Mouse (Mus musculus) heart, postnatal 10 days (tissue): ENCODE data around the gene Inpp5a. TPM values are rescaled to one million over a fixed set of nuclear protein-coding genes. Genes with fewer than 3 reads are reported as not detected.

ENCODE experiments used
- DNase-seq, 2 experiments: peaks; one replicate each; pipeline ENCODE4 v3.0.0; 2021
- intact Hi-C: fragments of 180-260 bp; cut with DNase I; formaldehyde crosslinking; loops from one replicate; pipeline ENCODE4 v1.15.1; 2025
- total RNA-seq, 2 experiments: library from RNA; stranded (reverse); gene quantifications; 2 replicates each; pipeline ENCODE4 v1.2.3; 2021

Gene Inpp5a
- total RNA-seq, 2 experiments from 2014 or later, result 185 to 197 TPM

- DNase-seq, result no peak
- intact Hi-C loops, result no loop called here
These were observed 127.7 kb downstream of the Inpp5a start for GRCm38 (mm10) chr7:139516661-139517016.

- DNase-seq, result no peak
- intact Hi-C loops, result no loop called here
These were observed 129.4 kb downstream of the Inpp5a start for GRCm38 (mm10) chr7:139518352-139518751.

GRCm38 (mm10) chr7:139528309-139529076 lies 139.6 kb downstream of the Inpp5a start:
- intact Hi-C loops, result no loop called here
- DNase-seq, result no peak

- no peak for DNase-seq
These were observed 140.3 kb downstream of the Inpp5a start for GRCm38 (mm10) chr7:139529208-139529607.

GRCm38 (mm10) chr7:139530591-139531427 lies 141.9 kb downstream of the Inpp5a start:
- intact Hi-C loops, result no loop called here
- no peak for DNase-seq

More at GRCm38 (mm10) chr7:139529208-139529607, 140.3 kb downstream of the Inpp5a start:
- intact Hi-C loops, result no loop called here

- DNase-seq, result no peak
- intact Hi-C loops, result no loop called here
These were observed 142.5 kb downstream of the Inpp5a start for GRCm38 (mm10) chr7:139531428-139531801.

- DNase-seq, result peak; percentile 82 to 88
- intact Hi-C loops, result no loop called here
These were observed 147.4 kb downstream of the Inpp5a start for GRCm38 (mm10) chr7:139536331-139536730.

GRCm38 (mm10) chr7:139536831-139537230 lies 147.9 kb downstream of the Inpp5a start:
- DNase-seq, result no peak
- intact Hi-C loops, result no loop called here

- intact Hi-C loops, result no loop called here
- DNase-seq, result no peak
These were observed 148.9 kb downstream of the Inpp5a start for GRCm38 (mm10) chr7:139537831-139538230.

GRCm38 (mm10) chr7:139538541-139538940 lies 149.6 kb downstream of the Inpp5a start:
- intact Hi-C loops, result no loop called here
- DNase-seq, result peak; percentile 58 to 76

GRCm38 (mm10) chr7:139540601-139541000 lies 151.7 kb downstream of the Inpp5a start:
- DNase-seq, result no peak
- intact Hi-C loops, result no loop called here

- intact Hi-C loops, result no loop called here
- DNase-seq, result peak in 1 of 2 experiments; percentile 17
These were observed 152.5 kb downstream of the Inpp5a start for GRCm38 (mm10) chr7:139541422-139541821.

GRCm38 (mm10) chr7:139544706-139545625 lies 156.1 kb downstream of the Inpp5a start:
- intact Hi-C loops, result no loop called here
- peak in 1 of 2 experiments; percentile 13 for DNase-seq

GRCm38 (mm10) chr7:139547325-139547724 lies 158.4 kb downstream of the Inpp5a start:
- intact Hi-C loops, result no loop called here
- DNase-seq, result no peak

- intact Hi-C loops, result loop anchor here (10.0 kb wide), 1 partner anchor 65 kb away; no protein-coding TSS in a partner anchor
- no peak for DNase-seq
These were observed 161.3 kb downstream of the Inpp5a start for GRCm38 (mm10) chr7:139550086-139550783.

GRCm38 (mm10) chr7:139551519-139551918 lies 162.6 kb downstream of the Inpp5a start:
- intact Hi-C loops, result loop anchor here (10.0 kb wide), 1 partner anchor 63 kb away; no protein-coding TSS in a partner anchor
- DNase-seq, result no peak

GRCm38 (mm10) chr7:139556331-139556730 lies 167.4 kb downstream of the Inpp5a start:
- no peak for DNase-seq
- intact Hi-C loops, result loop anchor here (10.0 kb wide), 1 partner anchor 58 kb away; no protein-coding TSS in a partner anchor

- DNase-seq, result no peak
- intact Hi-C loops, result loop anchor here (10.0 kb wide), 1 partner anchor 58 kb away; no protein-coding TSS in a partner anchor
These were observed 168.0 kb downstream of the Inpp5a start for GRCm38 (mm10) chr7:139556746-139557526.

- intact Hi-C loops, result loop anchor here (10.0 kb wide), 1 partner anchor 55 kb away; no protein-coding TSS in a partner anchor
- DNase-seq, result no peak
These were observed 170.8 kb downstream of the Inpp5a start for GRCm38 (mm10) chr7:139559659-139560058.
